8 mouse cellular contexts compared by ENCODE assay signal in genomic region chr4:134249651-134250050, GRCm38 (mm10). TPM values are rescaled to one million over a fixed set of nuclear protein-coding genes. Genes with fewer than 3 reads are reported as not detected.
DNase-seq lines count a peak whose midpoint lies in the region; ATAC-seq and TF ChIP-seq lines count a peak whose summit lies in the region.

No protein-coding gene starts in this region.

- no peak for ATAC-seq in heart, embryonic 15.5 days (replicated peaks; ENCODE audit: insufficient number of reproducible peaks, insufficient read depth, low FRiP score, low read depth)
- ATAC-seq in lung, embryonic 15.5 days (ENCODE audit: borderline replicate concordance, extremely low read depth, low FRiP score, low TSS enrichment): peak; percentile 37; the same call in 1 of the 2 replicates

- 2% methylated on average over 30 of the region's 30 CpGs for WGBS in heart, embryonic 15.5 days
- WGBS in lung, embryonic 15.5 days: 1% methylated on average over 30 of the region's 30 CpGs
- WGBS in olfactory bulb, adult 2 months: 1% methylated on average over 30 of the region's 30 CpGs

- no peaks in the 10 kb centered on the region; the same call in 1 of the 2 replicates for H3K4me1 ChIP-seq in embryonic fibroblast, embryonic 13.5 days (ENCODE audit: control insufficient read depth, insufficient read depth, low read length)
- H3K4me1 ChIP-seq in heart, embryonic 15.5 days (replicated peaks): peaks cover 61% of the 10 kb centered on the region
- peaks cover 62% of the 10 kb centered on the region for H3K4me1 ChIP-seq in lung, embryonic 15.5 days
- H3K4me1 ChIP-seq in olfactory bulb, adult 2 months (ENCODE audit: control insufficient read depth, insufficient read depth, low read length): peaks cover 27% of the 10 kb centered on the region

- H3K27me3 ChIP-seq in heart, embryonic 15.5 days: peaks cover 61% of the 10 kb centered on the region
- H3K27me3 ChIP-seq in lung, embryonic 15.5 days: peaks cover 80% of the 10 kb centered on the region

- H3K9ac ChIP-seq in heart, embryonic 15.5 days: peak overlapping the region; percentile 46
- H3K9ac ChIP-seq in lung, embryonic 15.5 days: peak overlapping the region; percentile 35; the same call in 1 of the 2 replicates

- peak; percentile 64 for DNase-seq in A20 (ENCODE audit: low read depth, low spot score)
- peak; percentile 75 to 81 for DNase-seq in adrenal gland, adult 18-20 months (ENCODE audit: low spot score in 2 of 2)
- DNase-seq in kidney, postnatal 36 days: peak; percentile 64 to 93
- DNase-seq in thymus, postnatal 0 days (ENCODE audit: low spot score): peak; percentile 68

- peak; percentile 74 for TF ChIP-seq CTCF in embryonic fibroblast, embryonic 13.5 days (IDR thresholded peaks at IDR 0.05; ENCODE audit: borderline replicate concordance, insufficient read depth, low read length)
- TF ChIP-seq CTCF in olfactory bulb, adult 2 months (IDR thresholded peaks at IDR 0.05; ENCODE audit: insufficient read depth, low read depth, low read length): peak; percentile 88

- no peaks in the 10 kb centered on the region for H3K9me3 ChIP-seq in heart, embryonic 15.5 days (replicated peaks)
- H3K9me3 ChIP-seq in lung, embryonic 15.5 days: no peaks in the 10 kb centered on the region

- H3K4me2 ChIP-seq in heart, embryonic 15.5 days: peak overlapping the region; percentile 94
- H3K4me2 ChIP-seq in lung, embryonic 15.5 days: peak overlapping the region; percentile 95

- no peak overlapping the region for H3K27ac ChIP-seq in embryonic fibroblast, embryonic 13.5 days (ENCODE audit: insufficient read depth, low read length)
- H3K27ac ChIP-seq in heart, embryonic 15.5 days: no peak overlapping the region
- no peak overlapping the region for H3K27ac ChIP-seq in lung, embryonic 15.5 days
- no peak overlapping the region for H3K27ac ChIP-seq in olfactory bulb, adult 2 months (ENCODE audit: insufficient read depth, low read depth, low read length)

- H3K36me3 ChIP-seq in heart, embryonic 15.5 days: no peaks in the 10 kb centered on the region
- no peaks in the 10 kb centered on the region for H3K36me3 ChIP-seq in lung, embryonic 15.5 days

- peak overlapping the region; percentile 23 for H3K4me3 ChIP-seq in embryonic fibroblast, embryonic 13.5 days (ENCODE audit: insufficient read depth, low read length)
- H3K4me3 ChIP-seq in heart, embryonic 15.5 days: peak overlapping the region; percentile 55
- H3K4me3 ChIP-seq in lung, embryonic 15.5 days: peak overlapping the region; percentile 45
- peak overlapping the region; percentile 41 for H3K4me3 ChIP-seq in olfactory bulb, adult 2 months (ENCODE audit: insufficient read depth, low read depth, low read length)

- TF ChIP-seq POLR2A in embryonic fibroblast, embryonic 13.5 days (IDR thresholded peaks at IDR 0.05; ENCODE audit: low read depth, low read length): no peak
- no peak for TF ChIP-seq POLR2A in olfactory bulb, adult 2 months (IDR thresholded peaks at IDR 0.05; ENCODE audit: insufficient read depth, low read depth, low read length)

RNA-seq across cellular contexts. Expression of gene Gm30191, which starts 2.9 kb away (rescaled TPM):
- total RNA-seq in adrenal gland, adult 18-20 months (2021): not detected
- not detected in 2 replicates for polyA plus RNA-seq in embryonic fibroblast, embryonic 13.5 days (2011; ENCODE audit: insufficient read length, low read depth, missing spikeins)
- polyA plus RNA-seq in heart, embryonic 15.5 days (2015; fragmentation: Nextera tagmentation; extraction: Ambion mirVana): not detected in 2 replicates
- polyA plus RNA-seq in lung, embryonic 15.5 days (2015; fragmentation: Nextera tagmentation; extraction: Ambion mirVana): not detected in 2 replicates
- polyA plus RNA-seq in olfactory bulb, adult 2 months (2012; ENCODE audit: insufficient read depth, insufficient read length, low replicate concordance, missing spikeins): not detected in 2 replicates
- 0.22 TPM in 1 of 2 replicates, not detected in the other for polyA plus RNA-seq in thymus, postnatal 0 days (2015; fragmentation: Nextera tagmentation; extraction: Ambion mirVana)

RNA-seq across cellular contexts. Expression of gene Grrp1, which starts 4.3 kb away (rescaled TPM):
- 10 to 100 TPM in 1 of 2 experiments, 1 to 10 TPM in 1; 9.3 to 10.0 TPM for total RNA-seq in adrenal gland, adult 18-20 months (2021)
- not detected in 2 replicates for polyA plus RNA-seq in embryonic fibroblast, embryonic 13.5 days (2011; ENCODE audit: insufficient read length, low read depth, missing spikeins)
- 5.0 and 5.1 TPM in 2 replicates for polyA plus RNA-seq in heart, embryonic 15.5 days (2015; fragmentation: Nextera tagmentation; extraction: Ambion mirVana)
- 11.0 and 12.5 TPM in 2 replicates for polyA plus RNA-seq in lung, embryonic 15.5 days (2015; fragmentation: Nextera tagmentation; extraction: Ambion mirVana)
- not detected in 2 replicates for polyA plus RNA-seq in olfactory bulb, adult 2 months (2012; ENCODE audit: insufficient read depth, insufficient read length, low replicate concordance, missing spikeins)
- polyA plus RNA-seq in thymus, postnatal 0 days (2015; fragmentation: Nextera tagmentation; extraction: Ambion mirVana): 3.5 and 4.4 TPM in 2 replicates

RNA-seq across cellular contexts. Expression of gene Zfp593, which starts 4.3 kb away (rescaled TPM):
- total RNA-seq in adrenal gland, adult 18-20 months (2021): 10 to 100 TPM; 10.5 to 10.8 TPM
- polyA plus RNA-seq in embryonic fibroblast, embryonic 13.5 days (2011; ENCODE audit: insufficient read length, low read depth, missing spikeins): 9.5 and 11.9 TPM in 2 replicates
- 7.4 and 9.1 TPM in 2 replicates for polyA plus RNA-seq in heart, embryonic 15.5 days (2015; fragmentation: Nextera tagmentation; extraction: Ambion mirVana)
- 15.2 and 15.9 TPM in 2 replicates for polyA plus RNA-seq in lung, embryonic 15.5 days (2015; fragmentation: Nextera tagmentation; extraction: Ambion mirVana)
- not detected in 2 replicates for polyA plus RNA-seq in olfactory bulb, adult 2 months (2012; ENCODE audit: insufficient read depth, insufficient read length, low replicate concordance, missing spikeins)
- polyA plus RNA-seq in thymus, postnatal 0 days (2015; fragmentation: Nextera tagmentation; extraction: Ambion mirVana): 27.4 and 28.3 TPM in 2 replicates

RNA-seq across cellular contexts. Expression of gene E130218I03Rik, which starts 6.2 kb away (rescaled TPM):
- not detected for total RNA-seq in adrenal gland, adult 18-20 months (2021)
- polyA plus RNA-seq in embryonic fibroblast, embryonic 13.5 days (2011; ENCODE audit: insufficient read length, low read depth, missing spikeins): not detected in 2 replicates
- 0.26 and 0.30 TPM in 2 replicates for polyA plus RNA-seq in heart, embryonic 15.5 days (2015; fragmentation: Nextera tagmentation; extraction: Ambion mirVana)
- polyA plus RNA-seq in lung, embryonic 15.5 days (2015; fragmentation: Nextera tagmentation; extraction: Ambion mirVana): 0.45 and 0.52 TPM in 2 replicates
- not detected in 2 replicates for polyA plus RNA-seq in olfactory bulb, adult 2 months (2012; ENCODE audit: insufficient read depth, insufficient read length, low replicate concordance, missing spikeins)
- polyA plus RNA-seq in thymus, postnatal 0 days (2015; fragmentation: Nextera tagmentation; extraction: Ambion mirVana): 0.54 and 0.69 TPM in 2 replicates

RNA-seq across cellular contexts. Expression of gene Cnksr1, which starts 11.5 kb away (rescaled TPM):
- total RNA-seq in adrenal gland, adult 18-20 months (2021): under 1 TPM; 0.66 to 0.99 TPM
- polyA plus RNA-seq in embryonic fibroblast, embryonic 13.5 days (2011; ENCODE audit: insufficient read length, low read depth, missing spikeins): 0.42 TPM in 1 of 2 replicates, not detected in the other
- 1.2 and 2.4 TPM in 2 replicates for polyA plus RNA-seq in heart, embryonic 15.5 days (2015; fragmentation: Nextera tagmentation; extraction: Ambion mirVana)
- polyA plus RNA-seq in lung, embryonic 15.5 days (2015; fragmentation: Nextera tagmentation; extraction: Ambion mirVana): 10.1 and 10.9 TPM in 2 replicates
- not detected in 2 replicates for polyA plus RNA-seq in olfactory bulb, adult 2 months (2012; ENCODE audit: insufficient read depth, insufficient read length, low replicate concordance, missing spikeins)
- 2.2 and 2.5 TPM in 2 replicates for polyA plus RNA-seq in thymus, postnatal 0 days (2015; fragmentation: Nextera tagmentation; extraction: Ambion mirVana)
